Mouse (Mus musculus): Measurements from ENCODE around the gene Efhd1.

Gene Efhd1

GRCm38 (mm10) chr1:87264134-87265006 is at the start of gene Efhd1:
Gene Efhd1 (plus strand): TSS chr1:87264363.
- no peak for DNase-seq (ENCODE audit: extremely low spot score, low read depth, low spot score)

DNA sequence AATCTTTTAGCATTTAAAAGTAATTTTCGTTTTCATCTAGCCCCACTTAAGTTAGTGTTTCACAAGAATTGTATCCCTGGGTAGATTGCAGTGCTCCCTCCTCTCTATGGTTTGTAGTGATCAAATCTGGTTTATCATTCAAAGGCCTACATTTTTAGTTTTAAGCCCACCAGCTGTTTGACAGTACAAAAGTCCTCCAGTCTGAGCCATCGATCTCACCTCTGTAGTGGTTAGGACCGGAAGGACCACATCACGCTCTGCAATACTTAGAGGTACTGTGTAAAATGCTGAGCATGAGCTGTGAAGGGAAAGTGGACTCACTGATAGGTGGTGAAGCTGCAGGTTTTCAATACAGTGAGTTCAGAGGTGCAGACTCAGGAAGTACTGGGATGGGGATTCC is 49.4 kb upstream of the Efhd1 start:
- DNase-seq (ENCODE audit: extremely low spot score, low read depth, low spot score) = no peak

- no peak for DNase-seq (ENCODE audit: extremely low spot score, low read depth, low spot score)
Measured at GRCm38 (mm10) chr1:87217938-87218337, 46.2 kb upstream of the Efhd1 start.

DNA sequence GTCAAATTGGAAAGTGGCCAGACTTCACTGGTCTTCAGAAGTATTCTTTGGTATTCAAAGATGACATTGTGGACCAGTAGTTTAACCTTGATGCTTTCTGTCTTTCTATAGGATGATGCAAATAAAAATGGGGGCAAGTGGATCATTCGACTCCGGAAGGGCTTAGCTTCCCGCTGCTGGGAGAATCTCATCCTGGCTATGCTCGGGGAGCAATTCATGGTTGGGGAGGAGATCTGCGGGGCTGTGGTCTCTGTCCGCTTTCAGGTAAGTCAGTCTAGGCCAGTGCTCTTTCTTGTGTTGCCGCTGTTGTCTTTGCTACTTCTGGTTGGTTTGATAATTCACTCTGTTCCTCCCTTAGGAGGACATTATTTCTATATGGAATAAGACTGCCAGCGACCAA is 38.4 kb upstream of the Efhd1 start:
- DNase-seq (ENCODE audit: extremely low spot score, low read depth, low spot score) = no peak

DNA sequence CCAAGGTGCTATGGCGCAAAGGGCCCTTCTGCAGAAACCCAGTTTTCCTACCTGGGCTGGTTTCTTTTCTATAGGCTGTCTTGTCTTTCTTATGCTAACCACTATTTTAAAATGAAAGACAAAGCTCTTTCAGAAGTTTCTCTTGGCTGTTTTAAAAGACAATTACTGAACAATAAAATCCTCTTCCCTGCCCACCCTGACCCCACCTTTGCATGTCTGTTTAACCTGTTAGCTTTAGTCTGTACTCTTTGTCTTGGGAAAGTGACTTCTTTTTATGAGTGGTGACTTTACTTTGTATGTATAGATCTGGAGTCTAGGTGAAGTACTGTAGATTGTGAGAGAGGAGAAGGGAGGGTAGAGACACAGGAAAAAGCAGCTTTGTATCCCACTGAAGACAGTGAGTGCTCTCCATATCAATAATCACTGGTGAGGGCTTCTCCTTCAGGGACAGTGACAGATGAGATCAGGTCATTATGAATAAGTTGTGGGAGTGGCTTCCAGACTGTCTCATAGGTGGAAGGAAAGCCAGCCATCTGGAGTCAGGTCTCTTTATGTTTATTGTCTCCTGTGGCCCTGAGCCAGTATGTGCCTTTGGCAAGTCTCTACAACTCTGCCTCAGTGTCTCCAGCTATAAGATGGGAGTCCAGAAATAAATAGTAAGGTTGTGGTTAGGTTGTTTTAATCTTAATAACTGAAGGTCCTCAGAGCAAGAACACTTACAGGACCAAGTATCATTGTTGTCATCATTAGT is 37.6 kb upstream of the Efhd1 start:
- DNase-seq (ENCODE audit: extremely low spot score, low read depth, low spot score) = no peak

- DNase-seq (ENCODE audit: extremely low spot score, low read depth, low spot score) = no peak
Measured at GRCm38 (mm10) chr1:87227160-87227550, 37.0 kb upstream of the Efhd1 start.

GRCm38 (mm10) chr1:87230606-87231005 is 33.6 kb upstream of the Efhd1 start:
- no peak for DNase-seq (ENCODE audit: extremely low spot score, low read depth, low spot score)

DNA sequence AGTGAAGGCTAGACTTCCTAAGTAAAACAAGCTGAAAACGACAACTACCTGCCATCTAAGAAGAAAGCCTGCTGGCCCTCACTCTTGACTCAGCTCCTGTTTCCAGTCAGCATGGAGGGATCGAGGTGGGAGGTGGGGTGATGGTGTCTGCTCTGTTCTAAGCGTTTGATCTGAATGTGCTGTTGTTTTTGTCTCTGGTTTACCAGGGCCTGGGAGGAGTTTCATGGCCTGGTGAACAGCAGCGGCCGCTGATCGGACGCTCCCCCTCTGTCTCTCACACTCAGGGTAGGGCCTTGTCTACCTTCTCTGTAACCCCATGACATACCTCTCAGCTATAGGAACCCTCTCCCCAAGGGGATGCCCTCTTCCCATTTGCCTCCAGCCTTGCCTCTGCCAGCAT is 32.0 kb upstream of the Efhd1 start:
- no peak for DNase-seq (ENCODE audit: extremely low spot score, low read depth, low spot score)

DNA sequence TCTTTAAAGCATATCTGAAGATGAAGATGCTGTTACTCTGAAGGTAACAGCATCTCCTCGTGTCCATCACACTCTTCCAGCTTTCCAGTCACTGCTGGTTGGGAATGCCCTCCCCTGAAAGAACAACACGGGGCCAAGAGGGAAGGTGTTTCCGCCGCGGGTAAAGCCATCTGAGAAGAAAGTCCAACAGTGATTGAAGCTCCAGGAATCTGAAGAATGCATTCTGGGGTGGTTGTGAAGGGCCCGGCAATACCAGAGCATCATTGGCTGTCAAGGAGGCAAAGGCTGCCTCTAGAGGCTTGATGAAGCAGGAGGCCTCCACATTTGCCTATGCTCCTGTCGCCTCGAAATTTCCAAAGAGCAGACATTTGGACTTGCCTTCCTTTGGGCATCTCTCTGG is 25.1 kb upstream of the Efhd1 start:
- no peak for DNase-seq (ENCODE audit: extremely low spot score, low read depth, low spot score)

DNA sequence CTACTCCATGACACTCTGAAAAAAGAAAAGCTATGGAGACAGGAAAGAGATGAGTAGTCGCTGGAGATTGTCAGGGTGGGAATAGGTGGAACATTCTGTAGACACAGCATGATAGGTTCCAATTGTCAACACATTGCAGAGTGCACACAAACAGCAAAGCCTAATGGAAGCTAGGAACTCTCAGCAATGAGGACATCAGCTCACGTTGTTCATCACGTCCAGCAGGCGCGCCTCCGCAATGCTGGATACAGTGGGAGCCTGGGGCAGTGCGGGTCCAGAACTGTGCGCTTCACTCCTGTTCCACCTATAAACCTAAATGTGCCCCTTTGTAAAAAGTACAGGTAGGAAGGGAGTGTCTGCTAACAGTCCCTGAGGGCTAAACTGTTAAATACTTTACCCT is 21.1 kb upstream of the Efhd1 start:
- DNase-seq (ENCODE audit: extremely low spot score, low read depth, low spot score) = no peak

- no peak for DNase-seq (ENCODE audit: extremely low spot score, low read depth, low spot score)
Measured at GRCm38 (mm10) chr1:87245430-87245829, 18.7 kb upstream of the Efhd1 start.

DNA sequence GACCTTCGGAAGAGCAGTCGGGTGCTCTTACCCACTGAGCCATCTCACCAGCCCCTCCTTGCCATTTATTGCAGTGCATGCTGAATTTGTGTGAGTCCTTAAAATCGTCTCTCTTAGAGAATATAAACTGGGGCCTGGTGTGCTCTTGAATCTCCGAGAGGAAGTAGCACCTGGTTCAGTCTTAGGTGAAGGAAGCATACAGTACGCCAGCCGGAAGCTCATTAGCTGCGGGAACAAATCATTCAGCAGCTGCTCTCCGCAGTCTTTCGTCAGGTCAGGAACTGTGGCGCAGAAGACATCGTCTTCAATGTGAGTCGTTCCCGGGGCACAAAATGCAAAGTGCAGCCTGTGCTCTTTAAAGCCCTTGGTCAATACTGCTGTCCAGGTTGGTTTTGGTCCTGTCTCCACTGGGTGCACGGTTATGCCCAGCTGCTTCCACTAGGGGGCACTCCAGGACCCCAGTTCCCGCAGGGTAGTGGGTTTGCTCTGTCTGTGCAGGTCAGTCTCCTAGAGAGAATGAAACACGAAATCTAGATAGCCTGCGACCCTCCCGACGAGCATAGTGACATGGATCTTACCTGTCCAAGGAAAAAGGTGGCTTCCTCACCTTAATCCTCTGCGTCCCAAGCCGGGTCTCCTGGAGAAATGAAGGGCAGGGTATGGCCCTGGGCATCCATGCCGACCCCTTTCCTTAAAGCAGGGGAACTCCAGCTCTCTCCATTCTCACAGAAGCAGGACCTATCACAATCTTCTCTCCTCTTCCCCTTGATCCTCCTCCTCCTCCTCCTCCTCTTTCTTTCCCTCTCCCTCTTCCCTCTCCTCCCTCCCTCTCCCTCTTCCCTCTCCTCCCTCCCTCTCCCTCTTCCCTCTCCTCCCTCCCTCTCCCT is 18.0 kb upstream of the Efhd1 start:
- no peak for DNase-seq (ENCODE audit: extremely low spot score, low read depth, low spot score)

GRCm38 (mm10) chr1:87252040-87252609 is 12.0 kb upstream of the Efhd1 start:
- no peak for DNase-seq (ENCODE audit: extremely low spot score, low read depth, low spot score)

DNA sequence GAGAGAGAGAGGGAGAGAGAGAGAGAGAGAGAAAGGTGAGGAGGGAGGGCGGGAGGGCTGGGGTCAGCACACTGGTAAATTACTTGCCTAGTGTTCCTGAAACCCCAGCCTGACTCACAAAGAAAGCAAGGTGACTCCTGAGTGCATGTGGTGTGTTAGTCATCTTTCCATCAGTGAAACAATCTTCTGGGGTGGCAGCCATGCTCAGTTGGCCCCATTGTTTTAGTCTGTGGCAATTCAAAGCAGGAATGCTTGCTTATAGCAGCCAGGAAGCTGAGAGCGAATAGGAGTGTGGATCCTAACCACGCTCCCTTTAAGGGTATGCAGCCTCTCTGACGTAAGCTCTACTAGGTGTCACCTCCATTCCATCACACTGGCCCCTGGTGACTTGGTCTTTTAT is 9.0 kb upstream of the Efhd1 start:
- no peak for DNase-seq (ENCODE audit: extremely low spot score, low read depth, low spot score)

- DNase-seq (ENCODE audit: extremely low spot score, low read depth, low spot score) = no peak
Measured at GRCm38 (mm10) chr1:87257691-87258090, 6.5 kb upstream of the Efhd1 start.

DNA sequence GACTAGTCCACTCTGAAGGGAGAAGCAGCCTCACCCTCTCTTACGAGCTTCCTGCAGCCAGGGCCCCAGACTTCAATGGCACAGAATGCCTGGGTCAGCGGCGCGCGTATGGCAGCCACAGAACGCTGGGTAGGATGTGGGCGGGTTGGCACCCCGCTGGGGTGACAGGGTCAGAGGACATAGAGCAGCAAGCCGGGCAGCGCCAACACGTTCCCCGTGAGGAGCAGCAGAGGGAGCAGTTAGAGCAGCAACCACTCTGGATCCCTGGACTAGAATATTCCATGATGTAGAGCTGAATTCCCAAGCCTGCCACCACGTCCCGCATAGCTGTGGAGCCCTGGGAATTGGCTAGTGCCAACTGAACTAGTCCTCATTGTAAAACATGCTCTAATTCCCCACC is 5.7 kb upstream of the Efhd1 start:
- DNase-seq (ENCODE audit: extremely low spot score, low read depth, low spot score) = no peak

DNA sequence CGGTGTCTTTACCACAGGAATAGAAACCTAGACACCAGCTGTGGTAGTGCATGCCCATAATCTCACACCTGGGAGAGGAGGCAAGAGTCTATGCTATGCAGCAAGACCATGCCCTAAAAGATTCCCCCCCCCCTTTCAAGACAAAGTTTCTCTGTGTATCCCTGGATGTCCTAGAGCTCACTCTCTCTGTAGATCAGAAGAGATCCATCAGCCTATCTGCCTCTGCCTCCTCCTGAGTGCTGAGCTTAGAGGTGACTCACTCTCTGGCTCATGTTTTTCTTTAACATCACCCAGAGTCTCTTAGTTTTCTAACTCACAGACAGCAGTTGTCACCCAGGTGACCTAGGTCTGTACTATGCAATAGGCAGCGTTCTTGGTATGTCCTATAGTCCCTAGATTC is 4.8 kb upstream of the Efhd1 start:
- DNase-seq (ENCODE audit: extremely low spot score, low read depth, low spot score) = no peak

GRCm38 (mm10) chr1:87263257-87263656 is 906 bp upstream of the Efhd1 start:
- DNase-seq (ENCODE audit: extremely low spot score, low read depth, low spot score) = no peak

- no peak for DNase-seq (ENCODE audit: extremely low spot score, low read depth, low spot score)
Measured at GRCm38 (mm10) chr1:87263796-87264133, 398 bp upstream of the Efhd1 start.

- DNase-seq (ENCODE audit: extremely low spot score, low read depth, low spot score) = no peak
Measured at GRCm38 (mm10) chr1:87265200-87265599, 1.0 kb downstream of the Efhd1 start.

Measured in hindlimb bud, embryonic 11.5 days (tissue).